Mouse (Mus musculus) thymus, postnatal 25 days (tissue): ENCODE results near the gene Cmpk1.

Experiments
- DNase-seq: peaks from one replicate; pipeline ENCODE4 v3.0.0; 2022

Gene Cmpk1

GRCm38 (mm10) chr4:114942583-114942982 lies 44.5 kb downstream of the Cmpk1 start:
- no peak for DNase-seq

GRCm38 (mm10) chr4:114942112-114942511 lies 44.9 kb downstream of the Cmpk1 start:
- no peak for DNase-seq

- no peak for DNase-seq
Observed at GRCm38 (mm10) chr4:114941311-114941710, 45.7 kb downstream of the Cmpk1 start.

- DNase-seq: no peak
Observed at GRCm38 (mm10) chr4:114938248-114938647, 48.8 kb downstream of the Cmpk1 start.

GRCm38 (mm10) chr4:114937459-114938047 lies 49.5 kb downstream of the Cmpk1 start:
- no peak for DNase-seq

GRCm38 (mm10) chr4:114934188-114934587 lies 52.9 kb downstream of the Cmpk1 start:
- no peak for DNase-seq

- DNase-seq: no peak
Observed at GRCm38 (mm10) chr4:114932747-114933146, 54.3 kb downstream of the Cmpk1 start.

- DNase-seq: no peak
Observed at GRCm38 (mm10) chr4:114929155-114929554, 57.9 kb downstream of the Cmpk1 start.

- DNase-seq: no peak
Observed at GRCm38 (mm10) chr4:114925917-114926312, 61.1 kb downstream of the Cmpk1 start, which contains the start of gene Foxe3. TSS of gene Foxe3 (minus strand) at chr4:114926013.

GRCm38 (mm10) chr4:114924971-114925916 lies 61.8 kb downstream of the Cmpk1 start:
- no peak for DNase-seq

GRCm38 (mm10) chr4:114917091-114917490 lies 70.0 kb downstream of the Cmpk1 start:
- DNase-seq: peak; percentile 51

- DNase-seq: no peak
Observed at GRCm38 (mm10) chr4:114916056-114916455, 71.0 kb downstream of the Cmpk1 start.

- peak; percentile 33 for DNase-seq
Observed at GRCm38 (mm10) chr4:114913594-114913962, 73.5 kb downstream of the Cmpk1 start.

GRCm38 (mm10) chr4:114912705-114913593 lies 74.1 kb downstream of the Cmpk1 start:
- no peak for DNase-seq

GRCm38 (mm10) chr4:114909602-114910484 lies 77.2 kb downstream of the Cmpk1 start:
- peak; percentile 60 for DNase-seq
